ENCODE assay signal across 13 mouse cellular contexts in the genomic region with DNA sequence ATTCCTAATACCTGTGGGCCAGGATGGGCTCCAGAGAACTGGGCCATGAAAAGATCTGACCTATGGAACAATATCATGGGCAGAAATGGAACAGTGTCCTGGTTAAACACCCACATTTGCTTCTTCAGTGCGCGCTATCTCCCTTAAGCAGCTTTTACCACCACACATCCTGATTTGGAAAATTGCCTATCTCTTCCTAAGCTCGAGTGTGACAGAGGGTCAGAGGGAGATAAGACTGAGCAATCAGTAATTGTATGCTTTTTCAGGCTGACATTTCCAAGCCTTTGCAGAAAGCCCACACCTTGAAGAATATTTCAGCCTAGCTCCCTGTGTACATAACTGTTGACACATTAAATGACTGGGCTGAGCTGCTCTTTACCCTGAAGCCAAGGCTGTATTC.
"Had no signal": no experiment of that assay in that cellular context is flagged by ENCODE, and none has a peak within 500 bp of the region (broad histone marks: within the 10 kb centered on the region; RNA-seq: fewer than 3 reads in every experiment).

No protein-coding gene starts in this region.

- H3K9me3 ChIP-seq: midbrain, embryonic 12.5 days; midbrain, embryonic 15.5 days; neural tube, embryonic 12.5 days; neural tube, embryonic 15.5 days had no signal

- H3K4me1 ChIP-seq: midbrain, embryonic 12.5 days; midbrain, embryonic 15.5 days; neural tube, embryonic 12.5 days; neural tube, embryonic 15.5 days had no signal

- DNase-seq: layer of hippocampus, postnatal 36 days; right cerebral cortex, adult 18-20 months; right cerebral cortex, postnatal 14 days; right cerebral cortex, postnatal 4 days had no signal

- ATAC-seq: lung, postnatal 0 days; midbrain, embryonic 15.5 days had no signal

- H3K36me3 ChIP-seq: midbrain, embryonic 12.5 days; midbrain, embryonic 15.5 days; neural tube, embryonic 12.5 days; neural tube, embryonic 15.5 days had no signal

- H3K4me2 ChIP-seq: liver, embryonic 11.5 days; lung, embryonic 14.5 days; midbrain, embryonic 12.5 days; midbrain, embryonic 15.5 days; neural tube, embryonic 12.5 days; neural tube, embryonic 15.5 days had no signal

- H3K9ac ChIP-seq: lung, embryonic 14.5 days; midbrain, embryonic 12.5 days; midbrain, embryonic 15.5 days; neural tube, embryonic 12.5 days; neural tube, embryonic 15.5 days had no signal

- H3K27ac ChIP-seq: left cerebral cortex, adult 2 months; midbrain, embryonic 12.5 days; midbrain, embryonic 15.5 days; neural tube, embryonic 12.5 days; neural tube, embryonic 15.5 days; stomach, postnatal 0 days had no signal

- H3K4me3 ChIP-seq: left cerebral cortex, adult 2 months; midbrain, embryonic 12.5 days; midbrain, embryonic 15.5 days; neural tube, embryonic 12.5 days; neural tube, embryonic 15.5 days had no signal

- H3K27me3 ChIP-seq: midbrain, embryonic 12.5 days; midbrain, embryonic 15.5 days; neural tube, embryonic 12.5 days; neural tube, embryonic 15.5 days had no signal
